Mouse (Mus musculus) layer of hippocampus, postnatal 14 days (tissue): Measurements from ENCODE around the gene Slc9a9. TPM values are rescaled to one million over a fixed set of nuclear protein-coding genes. Genes with fewer than 3 reads are reported as not detected.

ENCODE experiments used
- DNase-seq, 2 experiments: peaks; one replicate each; pipeline ENCODE4 v3.0.0; 2021 to 2022; ENCODE audit warnings: low spot score in 2 of 2, mixed read lengths in 1 of 2
- total RNA-seq, 2 experiments: library from RNA; stranded (reverse); gene quantifications; 2 replicates each; pipeline ENCODE4 v1.2.3; 2021

The Slc9a9 gene
- total RNA-seq, 2 experiments from 2014 or later, result 15.2 to 15.6 TPM

- no peak for DNase-seq
Measured at GRCm38 (mm10) chr9:94732136-94732535, 62.4 kb downstream of the Slc9a9 start.

- no peak for DNase-seq
Measured at GRCm38 (mm10) chr9:94732599-94733287, 63.0 kb downstream of the Slc9a9 start.

- no peak for DNase-seq
Measured at GRCm38 (mm10) chr9:94734320-94734719, 64.6 kb downstream of the Slc9a9 start.

GRCm38 (mm10) chr9:94737226-94737625 lies 67.5 kb downstream of the Slc9a9 start:
- no peak for DNase-seq

GRCm38 (mm10) chr9:94738555-94739427 lies 69.1 kb downstream of the Slc9a9 start:
- peak; percentile 65 to 93 for DNase-seq

GRCm38 (mm10) chr9:94740841-94741240 lies 71.1 kb downstream of the Slc9a9 start:
- no peak for DNase-seq

GRCm38 (mm10) chr9:94743291-94743690 lies 73.6 kb downstream of the Slc9a9 start:
- DNase-seq, result peak in 1 of 2 experiments; percentile 61

GRCm38 (mm10) chr9:94748503-94748902 lies 78.8 kb downstream of the Slc9a9 start:
- no peak for DNase-seq

- no peak for DNase-seq
Measured at GRCm38 (mm10) chr9:94750187-94750586, 80.5 kb downstream of the Slc9a9 start.

GRCm38 (mm10) chr9:94750935-94751637 lies 81.4 kb downstream of the Slc9a9 start:
- no peak for DNase-seq

- DNase-seq, result no peak
Measured at GRCm38 (mm10) chr9:94751638-94752021, 81.9 kb downstream of the Slc9a9 start.

- no peak for DNase-seq
Measured at GRCm38 (mm10) chr9:94752121-94752520, 82.4 kb downstream of the Slc9a9 start.

- no peak for DNase-seq
Measured at GRCm38 (mm10) chr9:94759904-94760303, 90.2 kb downstream of the Slc9a9 start.

- DNase-seq, result no peak
Measured at GRCm38 (mm10) chr9:94768114-94768513, 98.4 kb downstream of the Slc9a9 start.

- no peak for DNase-seq
Measured at GRCm38 (mm10) chr9:94768524-94768923, 98.8 kb downstream of the Slc9a9 start.

- no peak for DNase-seq
Measured at GRCm38 (mm10) chr9:94773357-94773756, 103.6 kb downstream of the Slc9a9 start.

- no peak for DNase-seq
Measured at GRCm38 (mm10) chr9:94788261-94788660, 118.6 kb downstream of the Slc9a9 start.

GRCm38 (mm10) chr9:94790966-94791365 lies 121.3 kb downstream of the Slc9a9 start:
- DNase-seq, result no peak

- no peak for DNase-seq
Measured at GRCm38 (mm10) chr9:94803073-94803472, 133.4 kb downstream of the Slc9a9 start.

- no peak for DNase-seq
Measured at GRCm38 (mm10) chr9:94805506-94805905, 135.8 kb downstream of the Slc9a9 start.

- no peak for DNase-seq
Measured at GRCm38 (mm10) chr9:94815518-94815917, 145.8 kb downstream of the Slc9a9 start.

GRCm38 (mm10) chr9:94821268-94821667 lies 151.6 kb downstream of the Slc9a9 start:
- DNase-seq, result no peak
